Mouse (Mus musculus) neural tube, embryonic 12.5 days (tissue): ENCODE data around the gene Ccsap. TPM values are rescaled to one million over a fixed set of nuclear protein-coding genes. Genes with fewer than 3 reads are reported as not detected.

Experiments used
- ATAC-seq: fragments of 200-750 bp; cut with Nextera tagmentation; 2 replicates; pipeline ENCODE4 v1.8.0; 2017; ENCODE audit warnings: low read depth, mild to moderate bottlenecking, moderate TSS enrichment, moderate library complexity; ENCODE audit not compliant: low FRiP score
- H3K27ac ChIP-seq: fragments of 300-500 bp; sonication (generic); 2 replicates; pipeline ENCODE4 v1.5.1; 2016
- H3K27me3 ChIP-seq: fragments of 300-500 bp; sonication (generic); replicated peaks from 2 replicates; pipeline ENCODE4 v1.6.1; 2016; ENCODE audit warnings: mild to moderate bottlenecking
- H3K36me3 ChIP-seq: fragments of 300-500 bp; sonication (generic); 2 replicates; pipeline ENCODE4 v1.6.1; 2016; ENCODE audit warnings: mild to moderate bottlenecking
- H3K4me1 ChIP-seq: fragments of 300-500 bp; sonication (generic); 2 replicates; pipeline ENCODE4 v1.6.1; 2016
- H3K4me2 ChIP-seq: fragments of 300-500 bp; sonication (generic); replicated peaks from 2 replicates; pipeline ENCODE4 v1.6.1; 2016; ENCODE audit warnings: mild to moderate bottlenecking
- H3K4me3 ChIP-seq: fragments of 300-500 bp; sonication (generic); 2 replicates; pipeline ENCODE4 v1.5.1; 2016
- H3K9ac ChIP-seq: fragments of 300-500 bp; sonication (generic); 2 replicates; pipeline ENCODE4 v1.6.1; 2016; ENCODE audit warnings: mild to moderate bottlenecking
- H3K9me3 ChIP-seq: fragments of 300-500 bp; sonication (generic); 2 replicates; pipeline ENCODE4 v1.6.1; 2016; ENCODE audit warnings: mild to moderate bottlenecking
- WGBS: fragments of 180-500 bp; shearing (Covaris S2); methylation state at CpG from one replicate; pipeline ENCODE4 v1.1.7; 2016; 5-methylcytosine and 5-hydroxymethylcytosine counted together
- polyA plus RNA-seq: library from polyadenylated mRNA; unstranded; fragments of >200 nt; fragmentation: Nextera tagmentation; extraction: Ambion mirVana; gene quantifications from 2 replicates; pipeline ENCODE4 v1.2.1, GENCODE M21; 2016

Gene Ccsap
- polyA plus RNA-seq, 1 experiment from 2014 or later, result 8.5 TPM

DNA sequence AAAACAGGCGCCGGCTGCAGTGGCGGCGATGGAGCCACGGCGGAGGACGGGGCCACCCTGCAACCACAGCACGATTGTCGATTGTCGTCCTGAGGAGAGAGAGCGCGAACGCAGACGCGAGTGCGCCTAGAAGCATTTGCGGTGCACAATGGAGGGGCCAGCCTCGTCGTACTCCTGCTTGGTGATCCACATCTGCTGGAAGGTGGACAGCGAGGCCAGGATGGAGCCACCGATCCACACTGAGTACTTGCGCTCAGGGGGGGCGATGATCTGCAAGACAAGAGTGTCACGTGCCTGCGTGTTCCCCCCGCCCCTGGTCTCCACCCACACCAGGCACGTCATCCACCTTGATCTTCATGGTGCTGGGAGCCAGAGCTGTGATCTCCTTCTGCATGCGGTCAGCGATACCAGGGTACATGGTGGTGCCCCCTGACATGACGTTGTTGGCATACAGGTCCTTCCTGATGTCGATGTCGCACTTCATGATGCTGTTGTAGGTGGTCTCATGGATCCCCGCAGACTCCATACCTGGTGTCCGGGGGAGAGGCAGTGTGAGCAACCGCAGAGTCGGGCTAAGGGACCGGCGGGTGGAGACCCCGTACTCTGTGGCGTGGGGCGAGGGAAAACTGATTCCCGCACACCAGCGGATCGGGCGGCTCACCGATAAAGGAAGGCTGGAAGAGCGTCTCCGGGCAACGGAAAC is 32.0 kb upstream of the Ccsap start:
- under 1% methylated on average over 49 of the region's 49 CpGs for WGBS
- H3K4me2 ChIP-seq, result peak overlapping the region; percentile 62
- peaks cover 18% of the 10 kb centered on the region for H3K4me1 ChIP-seq
- H3K36me3 ChIP-seq, result no peaks in the 10 kb centered on the region
- ATAC-seq, result peak; percentile 65; the same call in 1 of the 2 replicates
- H3K9me3 ChIP-seq, result no peaks in the 10 kb centered on the region
- peak overlapping the region; percentile 33 for H3K4me3 ChIP-seq
- H3K27me3 ChIP-seq, result peaks cover 81% of the 10 kb centered on the region
- H3K9ac ChIP-seq, result peak overlapping the region; percentile 35; the same call in 1 of the 2 replicates
- H3K27ac ChIP-seq, result no peak overlapping the region

- Histone ChIP-seq H3K9ac (0 out of 2 replicates have a peak overlapping the region, but pooled peaks have one; percentile 35), H3K9me3 (no peaks in the 10 kb centered on the region), H3K27ac (no peak overlapping the region), H3K4me3 (peak overlapping the region; percentile 33; the same call in 1 of the 2 replicates), H3K27me3 (peaks cover 76% of the 10 kb centered on the region), H3K36me3 (no peaks in the 10 kb centered on the region), H3K4me1 (peaks cover 18% of the 10 kb centered on the region), H3K4me2 (peak overlapping the region; percentile 62)
- ATAC-seq, result no peak
- WGBS, result under 1% methylated on average over 11 of the region's 11 CpGs
These were observed 31.3 kb upstream of the Ccsap start for GRCm38 (mm10) chr8:123891271-123891670.

- Histone ChIP-seq H3K27me3 (peaks cover 65% of the 10 kb centered on the region), H3K9ac (no peak overlapping the region), H3K9me3 (no peaks in the 10 kb centered on the region), H3K4me1 (peaks cover 21% of the 10 kb centered on the region), H3K27ac (no peak overlapping the region), H3K4me3 (no peak overlapping the region), H3K36me3 (no peaks in the 10 kb centered on the region), H3K4me2 (no peak overlapping the region)
- ATAC-seq, result no peak
- WGBS, result 63% methylated on average over 4 of the region's 4 CpGs
These were observed 29.8 kb upstream of the Ccsap start for GRCm38 (mm10) chr8:123889797-123890196.

DNA sequence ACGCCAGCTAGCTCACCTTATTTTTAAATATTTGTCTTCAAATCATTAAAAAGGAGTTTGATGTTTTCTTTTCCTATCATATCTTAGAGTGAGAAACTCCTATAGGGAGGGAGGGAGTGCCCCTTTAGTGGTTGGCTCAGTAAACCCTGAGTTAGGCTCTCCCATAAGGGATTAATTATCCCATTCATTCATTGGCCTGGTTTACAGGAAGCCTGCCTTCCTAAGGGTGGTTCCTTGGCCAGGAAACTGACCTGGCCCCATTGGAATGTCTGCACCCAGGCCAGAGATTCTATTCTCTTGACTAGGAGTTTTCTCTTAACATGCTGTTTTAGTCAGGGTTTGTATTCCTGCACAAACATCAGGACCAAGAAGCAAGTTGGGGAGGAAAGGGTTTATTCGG is 27.9 kb upstream of the Ccsap start:
- WGBS, result 88% methylated on average over 2 of the region's 2 CpGs
- no peak overlapping the region for H3K4me2 ChIP-seq
- H3K27ac ChIP-seq, result no peak overlapping the region
- no peak overlapping the region for H3K4me3 ChIP-seq
- peaks cover 31% of the 10 kb centered on the region for H3K4me1 ChIP-seq
- H3K27me3 ChIP-seq, result peaks cover 52% of the 10 kb centered on the region
- no peak overlapping the region for H3K9ac ChIP-seq
- no peaks in the 10 kb centered on the region for H3K36me3 ChIP-seq
- no peak for ATAC-seq
- no peaks in the 10 kb centered on the region for H3K9me3 ChIP-seq

DNA sequence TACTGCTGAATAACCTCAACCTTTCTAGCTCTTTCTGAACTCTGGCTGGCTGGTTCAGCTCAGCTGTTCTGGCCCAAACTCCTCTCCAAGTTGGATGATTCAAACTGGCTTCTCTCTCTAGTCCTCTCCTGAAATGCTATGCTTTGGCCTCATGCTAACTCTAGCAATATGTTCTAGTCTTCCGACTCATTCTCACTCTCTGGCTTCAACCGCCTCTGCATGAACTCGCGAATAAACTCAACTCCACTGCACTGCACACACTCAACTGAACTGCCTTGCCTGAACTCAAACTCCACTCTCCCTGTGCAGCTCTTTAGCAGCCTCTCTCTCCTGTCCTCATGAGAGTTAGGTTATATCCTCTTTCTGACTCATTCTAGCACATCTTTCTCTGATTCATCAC is 27.2 kb upstream of the Ccsap start:
- H3K9me3 ChIP-seq, result no peaks in the 10 kb centered on the region
- no peak overlapping the region for H3K9ac ChIP-seq
- WGBS, result 90% methylated on average over 4 of the region's 4 CpGs
- peaks cover 44% of the 10 kb centered on the region for H3K27me3 ChIP-seq
- ATAC-seq, result no peak
- no peak overlapping the region for H3K4me3 ChIP-seq
- no peak overlapping the region for H3K27ac ChIP-seq
- H3K4me2 ChIP-seq, result no peak overlapping the region
- H3K4me1 ChIP-seq, result peaks cover 24% of the 10 kb centered on the region
- no peaks in the 10 kb centered on the region for H3K36me3 ChIP-seq

- Histone ChIP-seq H3K4me2 (peak overlapping the region; percentile 38; the same call in 1 of the 2 replicates), H3K4me1 (peaks cover 13% of the 10 kb centered on the region), H3K27ac (no peak overlapping the region), H3K9ac (no peak overlapping the region), H3K27me3 (peaks cover 22% of the 10 kb centered on the region), H3K4me3 (no peak overlapping the region), H3K36me3 (no peaks in the 10 kb centered on the region), H3K9me3 (no peaks in the 10 kb centered on the region)
- WGBS, result 11% methylated on average over 14 of the region's 14 CpGs
- peak; percentile 65; the same call in 1 of the 2 replicates for ATAC-seq
These were observed 24.9 kb upstream of the Ccsap start for GRCm38 (mm10) chr8:123884721-123885565.

GRCm38 (mm10) chr8:123883094-123883493 is 23.1 kb upstream of the Ccsap start:
- H3K4me2 ChIP-seq, result no peak overlapping the region
- H3K4me3 ChIP-seq, result no peak overlapping the region
- 0 out of 2 replicates have a peak, but pooled peaks cover 13% of the 10 kb centered on the region for H3K27me3 ChIP-seq
- no peak overlapping the region for H3K27ac ChIP-seq
- no peak overlapping the region for H3K9ac ChIP-seq
- H3K36me3 ChIP-seq, result no peaks in the 10 kb centered on the region
- ATAC-seq, result no peak
- 84% methylated on average over 4 of the region's 4 CpGs for WGBS
- H3K9me3 ChIP-seq, result no peaks in the 10 kb centered on the region
- H3K4me1 ChIP-seq, result peaks cover 13% of the 10 kb centered on the region

GRCm38 (mm10) chr8:123882412-123882811 is 22.4 kb upstream of the Ccsap start:
- H3K9me3 ChIP-seq, result no peaks in the 10 kb centered on the region
- no peak overlapping the region for H3K9ac ChIP-seq
- no peak overlapping the region for H3K27ac ChIP-seq
- H3K4me1 ChIP-seq, result peaks cover 13% of the 10 kb centered on the region
- H3K4me3 ChIP-seq, result no peak overlapping the region
- 75% methylated on average over 2 of the region's 2 CpGs for WGBS
- H3K36me3 ChIP-seq, result no peaks in the 10 kb centered on the region
- no peak for ATAC-seq
- H3K27me3 ChIP-seq, result 0 out of 2 replicates have a peak, but pooled peaks cover 12% of the 10 kb centered on the region
- H3K4me2 ChIP-seq, result no peak overlapping the region

DNA sequence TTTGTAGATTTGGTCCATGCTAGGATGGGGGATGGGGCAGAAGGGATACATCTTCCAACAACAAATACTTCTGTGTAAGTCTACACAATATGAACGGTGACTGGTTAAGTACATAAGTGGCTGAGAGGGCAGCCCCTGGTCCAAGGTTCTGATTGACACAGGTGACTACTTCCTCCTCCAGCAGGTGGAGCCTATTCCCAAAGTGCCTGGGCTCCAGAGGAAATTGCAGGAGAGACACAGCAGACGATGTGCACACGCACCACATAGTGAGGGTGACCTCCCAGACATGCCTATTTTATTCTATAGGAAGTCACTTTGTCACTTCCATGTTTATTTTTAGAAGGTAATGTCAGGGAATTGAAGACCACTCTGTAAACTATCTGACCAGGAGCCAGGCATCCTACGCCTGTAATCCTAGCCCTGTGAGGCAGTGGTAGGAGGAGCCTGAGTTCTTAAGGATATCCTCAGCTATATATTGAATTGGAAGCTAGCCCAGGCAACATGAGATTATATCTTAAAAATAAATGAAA is 20.9 kb upstream of the Ccsap start:
- 54% methylated on average over 4 of the region's 4 CpGs for WGBS

GRCm38 (mm10) chr8:123880271-123880670 is 20.3 kb upstream of the Ccsap start:
- Histone ChIP-seq H3K27me3 (0 out of 2 replicates have a peak, but pooled peaks cover 9% of the 10 kb centered on the region), H3K4me2 (no peak overlapping the region), H3K9me3 (no peaks in the 10 kb centered on the region)

More for the DNA sequence above, 20.9 kb upstream of the Ccsap start:
- no peak for ATAC-seq
- H3K36me3 ChIP-seq, result no peaks in the 10 kb centered on the region
- no peaks in the 10 kb centered on the region for H3K9me3 ChIP-seq
- peaks cover 13% of the 10 kb centered on the region for H3K4me1 ChIP-seq
- no peak overlapping the region for H3K9ac ChIP-seq
- H3K27ac ChIP-seq, result no peak overlapping the region
- no peak overlapping the region for H3K4me3 ChIP-seq
- H3K27me3 ChIP-seq, result 0 out of 2 replicates have a peak, but pooled peaks cover 9% of the 10 kb centered on the region
- H3K4me2 ChIP-seq, result no peak overlapping the region

DNA sequence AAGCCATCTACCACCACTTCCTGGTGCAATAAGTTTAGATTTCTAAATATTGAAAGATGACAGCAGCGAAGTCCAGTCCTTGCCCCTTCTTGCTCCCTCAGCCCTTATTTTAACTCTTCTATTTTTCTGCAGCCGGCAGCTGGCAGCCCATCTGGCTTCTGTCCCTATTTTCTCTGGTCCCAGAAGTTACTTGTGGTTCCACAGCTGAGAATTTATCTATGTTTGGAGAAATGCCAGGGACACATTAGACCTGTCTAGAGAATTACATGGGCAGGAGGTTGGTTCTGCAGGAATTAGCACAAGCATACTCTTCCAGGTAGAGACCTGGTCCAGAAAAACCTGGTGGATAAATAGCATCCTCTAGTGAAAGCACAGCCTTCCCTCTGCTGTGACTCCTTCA is 17.9 kb upstream of the Ccsap start:
- WGBS, result 83% methylated on average over 2 of the region's 2 CpGs
- Histone ChIP-seq H3K4me3 (no peak overlapping the region), H3K36me3 (no peaks in the 10 kb centered on the region), H3K4me1 (no peaks in the 10 kb centered on the region), H3K27me3 (no peaks in the 10 kb centered on the region), H3K9me3 (no peaks in the 10 kb centered on the region), H3K9ac (no peak overlapping the region), H3K4me2 (no peak overlapping the region), H3K27ac (no peak overlapping the region)
- no peak for ATAC-seq

More at GRCm38 (mm10) chr8:123880271-123880670, 20.3 kb upstream of the Ccsap start:
- Histone ChIP-seq H3K36me3 (no peaks in the 10 kb centered on the region), H3K27ac (no peak overlapping the region), H3K4me3 (no peak overlapping the region), H3K4me1 (peaks cover 13% of the 10 kb centered on the region), H3K9ac (no peak overlapping the region)
- ATAC-seq, result no peak
- 69% methylated on average over 10 of the region's 10 CpGs for whole genome bisulfite sequencing

DNA sequence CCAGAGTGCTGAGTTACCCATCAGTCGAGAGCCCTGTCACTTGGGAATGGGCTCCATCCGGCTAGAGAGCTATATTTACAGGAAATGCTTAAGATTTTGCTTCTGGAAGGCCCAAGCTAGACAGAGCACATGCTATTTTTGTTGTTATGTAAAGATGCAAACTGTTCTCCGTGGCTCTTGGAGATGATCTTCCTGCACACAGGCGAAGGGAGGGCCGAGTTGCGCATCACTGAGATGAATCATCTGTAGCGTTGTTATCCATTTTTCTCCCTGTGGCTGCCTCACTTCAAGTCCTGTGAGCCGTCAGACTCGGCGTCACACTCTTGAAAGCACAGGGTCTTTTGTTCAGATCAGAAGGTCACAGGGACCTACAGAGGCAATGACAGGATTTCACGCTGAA is 14.3 kb upstream of the Ccsap start:
- no peak overlapping the region for H3K4me2 ChIP-seq
- ATAC-seq, result no peak
- 85% methylated on average over 11 of the region's 11 CpGs for WGBS
- no peaks in the 10 kb centered on the region for H3K9me3 ChIP-seq
- no peaks in the 10 kb centered on the region for H3K4me1 ChIP-seq
- no peak overlapping the region for H3K9ac ChIP-seq
- no peak overlapping the region for H3K4me3 ChIP-seq
- H3K36me3 ChIP-seq, result no peaks in the 10 kb centered on the region
- no peaks in the 10 kb centered on the region for H3K27me3 ChIP-seq
- no peak overlapping the region for H3K27ac ChIP-seq
